Mouse (Mus musculus): ENCODE measurements at regions not wholly inside any gene's neighbourhood (a gene's known extent, or its start where the extent isn't known, plus 50 kb on each side); places are given as distances from the start of the nearest gene placed in this dataset.

GRCm38 (mm10) chr2:50667180-50667579 lies 370.6 kb upstream of the Mmadhc start:
- 60% methylated on average over 3 of the region's 3 CpGs for WGBS
- Histone ChIP-seq H3K9ac (replicated peaks) (no peak overlapping the region), H3K27me3 (no peaks in the 10 kb centered on the region), H3K27ac (no peak overlapping the region), H3K4me1 (replicated peaks) (no peaks in the 10 kb centered on the region), H3K36me3 (no peaks in the 10 kb centered on the region), H3K4me3 (replicated peaks) (no peak overlapping the region), H3K4me2 (replicated peaks) (no peak overlapping the region), H3K9me3 (no peaks in the 10 kb centered on the region)
- no peak for ATAC-seq

GRCm38 (mm10) chr2:50662504-50662903 lies 365.9 kb upstream of the Mmadhc start:
- Histone ChIP-seq H3K36me3 (no peaks in the 10 kb centered on the region), H3K4me1 (replicated peaks) (no peaks in the 10 kb centered on the region), H3K27ac (no peak overlapping the region), H3K27me3 (no peaks in the 10 kb centered on the region), H3K9ac (replicated peaks) (no peak overlapping the region), H3K4me3 (replicated peaks) (no peak overlapping the region), H3K9me3 (no peaks in the 10 kb centered on the region), H3K4me2 (replicated peaks) (no peak overlapping the region)
- no peak for ATAC-seq
- WGBS = 80% methylated on average over 1 of the region's 1 CpGs

GRCm38 (mm10) chr2:50660000-50660399 lies 363.4 kb upstream of the Mmadhc start:
- 50% methylated on average over 2 of the region's 2 CpGs for WGBS
- no peak overlapping the region for H3K4me3 ChIP-seq (replicated peaks)
- no peak overlapping the region for H3K4me2 ChIP-seq (replicated peaks)
- no peaks in the 10 kb centered on the region for H3K36me3 ChIP-seq
- H3K27ac ChIP-seq = no peak overlapping the region
- no peaks in the 10 kb centered on the region for H3K9me3 ChIP-seq
- 0 out of 2 replicates have a peak, but pooled peaks cover under 1% of the 10 kb centered on the region for H3K4me1 ChIP-seq (replicated peaks)
- no peak overlapping the region for H3K9ac ChIP-seq (replicated peaks)
- no peak for ATAC-seq
- no peaks in the 10 kb centered on the region for H3K27me3 ChIP-seq

- Histone ChIP-seq H3K36me3 (no peaks in the 10 kb centered on the region), H3K27ac (no peak overlapping the region), H3K4me1 (replicated peaks) (0 out of 2 replicates have a peak, but pooled peaks cover 4% of the 10 kb centered on the region), H3K9me3 (no peaks in the 10 kb centered on the region), H3K4me3 (replicated peaks) (no peak overlapping the region), H3K4me2 (replicated peaks) (no peak overlapping the region), H3K27me3 (no peaks in the 10 kb centered on the region), H3K9ac (replicated peaks) (no peak overlapping the region)
- ATAC-seq = no peak
- WGBS = 90% methylated on average over 7 of the region's 7 CpGs
These were observed 361.2 kb upstream of the Mmadhc start for GRCm38 (mm10) chr2:50657826-50658225.

- Histone ChIP-seq H3K4me1 (replicated peaks) (0 out of 2 replicates have a peak, but pooled peaks cover 4% of the 10 kb centered on the region), H3K4me3 (replicated peaks) (no peak overlapping the region), H3K27ac (no peak overlapping the region), H3K4me2 (replicated peaks) (no peak overlapping the region), H3K9ac (replicated peaks) (no peak overlapping the region), H3K27me3 (no peaks in the 10 kb centered on the region), H3K36me3 (no peaks in the 10 kb centered on the region), H3K9me3 (no peaks in the 10 kb centered on the region)
- WGBS = 85% methylated on average over 6 of the region's 6 CpGs
- ATAC-seq = no peak
These were observed 359.8 kb upstream of the Mmadhc start for GRCm38 (mm10) chr2:50656351-50656750.

- Histone ChIP-seq H3K4me2 (replicated peaks) (no peak overlapping the region), H3K27me3 (no peaks in the 10 kb centered on the region), H3K4me3 (replicated peaks) (no peak overlapping the region), H3K9me3 (no peaks in the 10 kb centered on the region), H3K9ac (replicated peaks) (no peak overlapping the region), H3K4me1 (replicated peaks) (peaks cover 6% of the 10 kb centered on the region), H3K27ac (no peak overlapping the region), H3K36me3 (no peaks in the 10 kb centered on the region)
- WGBS = 76% methylated on average over 7 of the region's 7 CpGs
- ATAC-seq = peak; percentile 55; the same call in 1 of the 2 replicates
These were observed 358.3 kb upstream of the Mmadhc start for GRCm38 (mm10) chr2:50654953-50655324.

GRCm38 (mm10) chr2:50654221-50654952 lies 357.8 kb upstream of the Mmadhc start:
- Histone ChIP-seq H3K36me3 (no peaks in the 10 kb centered on the region), H3K4me1 (replicated peaks) (peaks cover 11% of the 10 kb centered on the region), H3K9ac (replicated peaks) (no peak overlapping the region), H3K4me2 (replicated peaks) (no peak overlapping the region), H3K9me3 (no peaks in the 10 kb centered on the region), H3K27ac (no peak overlapping the region), H3K4me3 (replicated peaks) (no peak overlapping the region), H3K27me3 (no peaks in the 10 kb centered on the region)
- 77% methylated on average over 8 of the region's 8 CpGs for WGBS
- no peak for ATAC-seq

GRCm38 (mm10) chr2:50653121-50653615 lies 356.6 kb upstream of the Mmadhc start:
- Histone ChIP-seq H3K4me3 (replicated peaks) (no peak overlapping the region), H3K4me2 (replicated peaks) (no peak overlapping the region), H3K9ac (replicated peaks) (no peak overlapping the region), H3K36me3 (no peaks in the 10 kb centered on the region), H3K9me3 (no peaks in the 10 kb centered on the region), H3K4me1 (replicated peaks) (peaks cover 16% of the 10 kb centered on the region), H3K27ac (no peak overlapping the region), H3K27me3 (no peaks in the 10 kb centered on the region)
- ATAC-seq = no peak
- WGBS = 83% methylated on average over 3 of the region's 3 CpGs

- no peak for ATAC-seq
- Histone ChIP-seq H3K4me3 (replicated peaks) (no peak overlapping the region), H3K9me3 (no peaks in the 10 kb centered on the region), H3K36me3 (no peaks in the 10 kb centered on the region), H3K27me3 (no peaks in the 10 kb centered on the region), H3K4me2 (replicated peaks) (no peak overlapping the region), H3K27ac (no peak overlapping the region), H3K9ac (replicated peaks) (no peak overlapping the region), H3K4me1 (replicated peaks) (peaks cover 12% of the 10 kb centered on the region)
- WGBS = 70% methylated on average over 3 of the region's 3 CpGs
These were observed 353.1 kb upstream of the Mmadhc start for GRCm38 (mm10) chr2:50649656-50650055.

GRCm38 (mm10) chr2:50643219-50643618 lies 346.6 kb upstream of the Mmadhc start:
- Histone ChIP-seq H3K4me1 (replicated peaks) (no peaks in the 10 kb centered on the region), H3K27ac (no peak overlapping the region), H3K4me2 (replicated peaks) (no peak overlapping the region), H3K36me3 (no peaks in the 10 kb centered on the region), H3K9ac (replicated peaks) (no peak overlapping the region), H3K4me3 (replicated peaks) (no peak overlapping the region), H3K27me3 (no peaks in the 10 kb centered on the region), H3K9me3 (no peaks in the 10 kb centered on the region)
- ATAC-seq = no peak
- 83% methylated on average over 5 of the region's 5 CpGs for WGBS

GRCm38 (mm10) chr2:50642198-50642597 lies 345.6 kb upstream of the Mmadhc start:
- H3K36me3 ChIP-seq = no peaks in the 10 kb centered on the region
- no peaks in the 10 kb centered on the region for H3K27me3 ChIP-seq
- no peaks in the 10 kb centered on the region for H3K9me3 ChIP-seq
- no peak overlapping the region for H3K4me3 ChIP-seq (replicated peaks)
- no peak overlapping the region for H3K4me2 ChIP-seq (replicated peaks)
- H3K4me1 ChIP-seq (replicated peaks) = no peaks in the 10 kb centered on the region
- 71% methylated on average over 2 of the region's 2 CpGs for WGBS
- H3K9ac ChIP-seq (replicated peaks) = no peak overlapping the region
- ATAC-seq = no peak
- no peak overlapping the region for H3K27ac ChIP-seq

GRCm38 (mm10) chr2:50635896-50636295 lies 339.3 kb upstream of the Mmadhc start:
- Histone ChIP-seq H3K4me3 (replicated peaks) (no peak overlapping the region), H3K9ac (replicated peaks) (no peak overlapping the region), H3K27me3 (no peaks in the 10 kb centered on the region), H3K27ac (no peak overlapping the region), H3K9me3 (no peaks in the 10 kb centered on the region), H3K36me3 (no peaks in the 10 kb centered on the region), H3K4me1 (replicated peaks) (no peaks in the 10 kb centered on the region), H3K4me2 (replicated peaks) (no peak overlapping the region)
- no peak for ATAC-seq
- WGBS = 41% methylated on average over 2 of the region's 2 CpGs

- no peak for ATAC-seq
- Histone ChIP-seq H3K36me3 (no peaks in the 10 kb centered on the region), H3K4me1 (replicated peaks) (no peaks in the 10 kb centered on the region), H3K9me3 (no peaks in the 10 kb centered on the region), H3K9ac (replicated peaks) (no peak overlapping the region), H3K4me3 (replicated peaks) (no peak overlapping the region), H3K27me3 (no peaks in the 10 kb centered on the region), H3K4me2 (replicated peaks) (no peak overlapping the region), H3K27ac (no peak overlapping the region)
These were observed 335.2 kb upstream of the Mmadhc start for GRCm38 (mm10) chr2:50631786-50632185.

Data from midbrain, embryonic 13.5 days (tissue).